In the genomic region with DNA sequence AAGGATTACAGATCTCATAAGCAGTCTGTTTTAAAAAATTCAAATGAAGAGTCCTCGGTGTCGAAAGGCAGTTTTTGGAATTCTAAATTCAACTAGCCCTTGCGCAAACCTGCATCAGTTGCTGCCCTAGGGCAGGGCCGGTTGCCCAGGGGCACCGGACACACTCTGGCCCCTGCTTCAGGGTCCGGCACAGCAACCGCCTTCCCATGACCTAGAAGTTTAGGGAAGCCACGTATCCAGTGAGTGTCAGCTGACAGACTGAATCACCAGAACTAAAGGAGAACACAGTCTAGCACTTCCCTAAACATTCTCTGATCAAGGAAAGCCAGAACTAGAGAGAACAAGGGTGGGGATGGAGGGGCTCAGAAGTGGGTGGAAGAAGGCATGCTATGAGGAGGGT, we compare ENCODE assay signal across 9 mouse cellular contexts. TPM values are rescaled to one million over a fixed set of nuclear protein-coding genes. Genes with fewer than 3 reads are reported as not detected.
DNase-seq lines count a peak whose midpoint lies in the region; ATAC-seq lines count a peak whose summit lies in the region.
"Had no signal": no experiment of that assay in that cellular context is flagged by ENCODE, and none has a peak within 500 bp of the region (broad histone marks: within the 10 kb centered on the region; RNA-seq: fewer than 3 reads in every experiment).

No protein-coding gene starts in this region.

- peak overlapping the region; percentile 66 for H3K4me3 ChIP-seq in kidney, embryonic 14.5 days (ENCODE audit: low read length)
- peak overlapping the region; percentile 53 for H3K4me3 ChIP-seq in embryonic facial prominence, embryonic 15.5 days (replicated peaks)
- H3K4me3 ChIP-seq in liver, embryonic 15.5 days (replicated peaks): peak overlapping the region; percentile 57

- H3K27ac ChIP-seq in kidney, embryonic 14.5 days (ENCODE audit: low read depth, low read length): no peak overlapping the region
- H3K27ac ChIP-seq in embryonic facial prominence, embryonic 15.5 days (replicated peaks): 0 out of 2 replicates have a peak overlapping the region, but pooled peaks have one; percentile 18
- peak overlapping the region; percentile 33; the same call in 1 of the 2 replicates for H3K27ac ChIP-seq in liver, embryonic 15.5 days (replicated peaks)

- H3K9me3 ChIP-seq in kidney, embryonic 14.5 days (ENCODE audit: control insufficient read depth, low read length): no peaks in the 10 kb centered on the region
- H3K9me3 ChIP-seq in embryonic facial prominence, embryonic 15.5 days (replicated peaks): no peaks in the 10 kb centered on the region
- H3K9me3 ChIP-seq in liver, embryonic 15.5 days (replicated peaks): no peaks in the 10 kb centered on the region

- H3K9ac ChIP-seq in kidney, embryonic 14.5 days (ENCODE audit: low read depth, low read length): peak overlapping the region; percentile 61; the same call in 1 of the 2 replicates
- peak overlapping the region; percentile 35; the same call in 1 of the 2 replicates for H3K9ac ChIP-seq in embryonic facial prominence, embryonic 15.5 days
- no peak overlapping the region for H3K9ac ChIP-seq in liver, embryonic 15.5 days

- H3K4me1 ChIP-seq in kidney, embryonic 14.5 days (ENCODE audit: control insufficient read depth, insufficient read depth, low read length): peaks cover 5% of the 10 kb centered on the region; the same call in 1 of the 2 replicates
- peaks cover 6% of the 10 kb centered on the region for H3K4me1 ChIP-seq in embryonic facial prominence, embryonic 15.5 days
- H3K4me1 ChIP-seq in liver, embryonic 15.5 days (replicated peaks): peaks cover 8% of the 10 kb centered on the region; the same call in 1 of the 2 replicates

- WGBS in kidney, embryonic 14.5 days: 4% methylated on average over 8 of the region's 8 CpGs
- 2% methylated on average over 8 of the region's 8 CpGs for WGBS in embryonic facial prominence, embryonic 15.5 days
- WGBS in liver, embryonic 15.5 days (ENCODE audit: insufficient replicate concordance): 2% methylated on average over 8 of the region's 8 CpGs

- peak overlapping the region; percentile 98 for H3K4me2 ChIP-seq in kidney, embryonic 14.5 days (replicated peaks; ENCODE audit: low read depth, low read length)
- H3K4me2 ChIP-seq in embryonic facial prominence, embryonic 15.5 days (replicated peaks): peak overlapping the region; percentile 86
- peak overlapping the region; percentile 66 for H3K4me2 ChIP-seq in liver, embryonic 15.5 days

- no peaks in the 10 kb centered on the region for H3K27me3 ChIP-seq in kidney, embryonic 14.5 days (ENCODE audit: control insufficient read depth, insufficient read depth, low read length)
- H3K27me3 ChIP-seq in embryonic facial prominence, embryonic 15.5 days: no peaks in the 10 kb centered on the region
- no peaks in the 10 kb centered on the region for H3K27me3 ChIP-seq in liver, embryonic 15.5 days

- peak; percentile 41; the same call in 1 of the 2 replicates for ATAC-seq in kidney, embryonic 14.5 days (ENCODE audit: low FRiP score, low TSS enrichment)
- ATAC-seq in embryonic facial prominence, embryonic 15.5 days (ENCODE audit: insufficient number of reproducible peaks, low FRiP score, low TSS enrichment, low read depth): 0 out of 2 replicates have a peak, but pooled peaks have one; percentile 2
- peak; percentile 4 to 33; a peak in 2 of 4 replicates for ATAC-seq in hematopoietic stem cell, adult 5-6 weeks (replicated peaks in 1 of 2; ENCODE audit: insufficient read depth in 1 of 2, low FRiP score in 2 of 2, low TSS enrichment in 1 of 2, low read depth in 1 of 2, poor library complexity in 2 of 2, severe bottlenecking in 2 of 2)
- ATAC-seq in liver, embryonic 15.5 days (ENCODE audit: insufficient read depth): peak; percentile 77
- peak; percentile 73 for ATAC-seq in monocyte, adult 5-6 weeks (replicated peaks; ENCODE audit: insufficient number of reproducible peaks, low FRiP score, low TSS enrichment, poor library complexity, severe bottlenecking)

- peaks cover 4% of the 10 kb centered on the region; the same call in 1 of the 2 replicates for H3K36me3 ChIP-seq in kidney, embryonic 14.5 days (ENCODE audit: control insufficient read depth, insufficient read depth, low read length)
- no peaks in the 10 kb centered on the region for H3K36me3 ChIP-seq in embryonic facial prominence, embryonic 15.5 days
- H3K36me3 ChIP-seq in liver, embryonic 15.5 days (replicated peaks): no peaks in the 10 kb centered on the region

- DNase-seq in kidney, adult 9 months: no peak
- peak; percentile 70 for DNase-seq in NIH3T3 (ENCODE audit: low read depth)
- no peak for DNase-seq in right cerebral cortex, postnatal 4 days

RNA-seq across cellular contexts. Expression of a gene that starts 0.5 kb away (rescaled TPM):
- 0.83 and 1.2 TPM in 2 replicates for polyA plus RNA-seq in kidney, embryonic 14.5 days (2014; fragmentation: Nextera tagmentation; extraction: Ambion mirVana)
- polyA plus RNA-seq in embryonic facial prominence, embryonic 15.5 days (2015; fragmentation: Nextera tagmentation; extraction: Ambion mirVana): 2.4 and 2.9 TPM in 2 replicates
- 23.1 and 26.6 TPM in 2 replicates for total RNA-seq in hematopoietic stem cell, adult 5-6 weeks (2017)
- polyA plus RNA-seq in liver, embryonic 15.5 days (2015; fragmentation: Nextera tagmentation; extraction: Ambion mirVana): 5.1 and 5.3 TPM in 2 replicates
- total RNA-seq in monocyte, adult 5-6 weeks (2017): 35.5 to 50.5 TPM (median 44.3 TPM) in 3 replicates
- total RNA-seq: MEL had no signal

RNA-seq across cellular contexts. Expression of a gene that starts 25.2 kb away (rescaled TPM):
- polyA plus RNA-seq in kidney, embryonic 14.5 days (2014; fragmentation: Nextera tagmentation; extraction: Ambion mirVana): 0.10 TPM in 1 of 2 replicates, not detected in the other
- 0.13 TPM in 1 of 2 replicates, not detected in the other for polyA plus RNA-seq in embryonic facial prominence, embryonic 15.5 days (2015; fragmentation: Nextera tagmentation; extraction: Ambion mirVana)
- total RNA-seq in hematopoietic stem cell, adult 5-6 weeks (2017): not detected in 2 replicates
- 14.8 and 14.9 TPM in 2 replicates for polyA plus RNA-seq in liver, embryonic 15.5 days (2015; fragmentation: Nextera tagmentation; extraction: Ambion mirVana)
- not detected in 3 replicates for total RNA-seq in monocyte, adult 5-6 weeks (2017)
- total RNA-seq: MEL had no signal

RNA-seq across cellular contexts. Expression of a gene that starts 38.8 kb away (rescaled TPM):
- 0.05 TPM in 1 of 2 replicates, not detected in the other for polyA plus RNA-seq in kidney, embryonic 14.5 days (2014; fragmentation: Nextera tagmentation; extraction: Ambion mirVana)
- 0.25 and 0.32 TPM in 2 replicates for polyA plus RNA-seq in embryonic facial prominence, embryonic 15.5 days (2015; fragmentation: Nextera tagmentation; extraction: Ambion mirVana)
- total RNA-seq in hematopoietic stem cell, adult 5-6 weeks (2017): not detected in 2 replicates
- polyA plus RNA-seq in liver, embryonic 15.5 days (2015; fragmentation: Nextera tagmentation; extraction: Ambion mirVana): 8.7 and 11.5 TPM in 2 replicates
- 0.19 TPM in 1 of 3 replicates, not detected in the others for total RNA-seq in monocyte, adult 5-6 weeks (2017)
- total RNA-seq: MEL had no signal

RNA-seq across cellular contexts. Expression of a gene that starts 48.6 kb away (rescaled TPM):
- 47.5 and 62.8 TPM in 2 replicates for polyA plus RNA-seq in kidney, embryonic 14.5 days (2014; fragmentation: Nextera tagmentation; extraction: Ambion mirVana)
- polyA plus RNA-seq in embryonic facial prominence, embryonic 15.5 days (2015; fragmentation: Nextera tagmentation; extraction: Ambion mirVana): 13.9 and 15.7 TPM in 2 replicates
- 0.31 TPM in 1 of 2 replicates, not detected in the other for total RNA-seq in hematopoietic stem cell, adult 5-6 weeks (2017)
- polyA plus RNA-seq in liver, embryonic 15.5 days (2015; fragmentation: Nextera tagmentation; extraction: Ambion mirVana): 1.9 TPM in 2 replicates
- 0.39 TPM in 1 of 3 replicates, not detected in the others for total RNA-seq in monocyte, adult 5-6 weeks (2017)
- total RNA-seq: MEL had no signal

Comparison
In these comparisons a context has a peak if more than half of its experiments do, and no peak if none do; other contexts are left out.
1. ATAC-seq: peak in every context shown above with its lines; median percentile 77 in liver, embryonic 15.5 days; 73 in monocyte, adult 5-6 weeks; 41 in kidney, embryonic 14.5 days; 18 in hematopoietic stem cell, adult 5-6 weeks; 2 in embryonic facial prominence, embryonic 15.5 days.
2. RNA of a gene that starts 25.2 kb away (polyA plus RNA-seq): 14.8 to 14.9 TPM in liver, embryonic 15.5 days; 0.13 TPM in embryonic facial prominence, embryonic 15.5 days and 0.10 TPM in kidney, embryonic 14.5 days; every median in the first group is over 10 times any median in the second.
3. Peak in every context shown above with its lines, with median percentiles within 50 percentile points of each other: H3K4me2 ChIP-seq and H3K4me3 ChIP-seq.